Mouse (Mus musculus) myocyte (in vitro differentiated cells): ENCODE results near the gene Tet3. TPM values are rescaled to one million over a fixed set of nuclear protein-coding genes. Genes with fewer than 3 reads are reported as not detected.

Source experiments
- H3K27me3 ChIP-seq: one replicate; pipeline ENCODE4 v1.6.1; 2011; ENCODE audit not compliant: control insufficient read depth, insufficient read depth, insufficient read length
- H3K36me3 ChIP-seq: one replicate; pipeline ENCODE4 v1.6.1; 2011; ENCODE audit not compliant: control insufficient read depth, insufficient read depth
- H3K4me2 ChIP-seq: one replicate; pipeline ENCODE4 v1.6.1; 2011; ENCODE audit warnings: low read depth, control low read depth
- H3K4me3 ChIP-seq: one replicate; pipeline ENCODE4 v1.5.1; 2011; ENCODE audit warnings: mild to moderate bottlenecking, control low read depth, moderate library complexity
- H3K79me2 ChIP-seq: one replicate; pipeline ENCODE4 v1.6.1; 2011; ENCODE audit not compliant: control insufficient read depth, insufficient read depth
- H3ac ChIP-seq: one replicate; pipeline ENCODE4 v1.6.1; 2011; ENCODE audit not compliant: control insufficient read depth, insufficient read length
- CEBPB ChIP-seq: IDR thresholded peaks from 2 replicates; pipeline ENCODE4 v1.6.1; 2011; ENCODE audit warnings: mild to moderate bottlenecking, moderate library complexity; ENCODE audit not compliant: poor library complexity, insufficient read depth, severe bottlenecking
- E2F4 ChIP-seq: IDR thresholded peaks from one replicate; pipeline ENCODE4 v1.6.1; 2011; ENCODE audit warnings: mild to moderate bottlenecking, control low read depth, moderate library complexity; ENCODE audit not compliant: insufficient read depth
- MAX ChIP-seq: IDR thresholded peaks from one replicate; pipeline ENCODE4 v1.6.1; 2011; ENCODE audit warnings: low read depth, mild to moderate bottlenecking, control low read depth
- MYOD1 ChIP-seq, 3 experiments: IDR thresholded peaks; one replicate each; pipeline ENCODE4 v1.6.1; 2011; ENCODE audit warnings: control low read depth in 2 of 3, low read depth in 2 of 3, mild to moderate bottlenecking in 2 of 3, moderate library complexity in 1 of 3; ENCODE audit not compliant: insufficient read length in 2 of 3, control insufficient read depth in 1 of 3
- MYOG ChIP-seq, 3 experiments: IDR thresholded peaks; one replicate each; pipeline ENCODE4 v1.6.1; 2011; ENCODE audit warnings: control low read depth in 2 of 3, low read depth in 2 of 3, mild to moderate bottlenecking in 2 of 3; ENCODE audit not compliant: insufficient read length in 2 of 3, control insufficient read depth in 1 of 3, insufficient read depth in 1 of 3
- POLR2A ChIP-seq: IDR thresholded peaks from one replicate; pipeline ENCODE4 v1.6.1; 2011; ENCODE audit warnings: low read depth, mild to moderate bottlenecking, control low read depth, moderate library complexity; ENCODE audit not compliant: insufficient read length
- POLR2AphosphoS2 ChIP-seq: IDR thresholded peaks from one replicate; pipeline ENCODE4 v1.6.1; 2011; ENCODE audit warnings: low read depth, control low read depth; ENCODE audit not compliant: insufficient read length
- REST ChIP-seq: IDR thresholded peaks from one replicate; pipeline ENCODE4 v1.6.1; 2011; ENCODE audit warnings: mild to moderate bottlenecking, control low read depth, moderate library complexity; ENCODE audit not compliant: insufficient read depth, insufficient read length
- SRF ChIP-seq: IDR thresholded peaks from one replicate; pipeline ENCODE4 v1.6.1; 2011; ENCODE audit warnings: low read depth; ENCODE audit not compliant: control insufficient read depth, insufficient read length
- TCF12 ChIP-seq: IDR thresholded peaks from one replicate; pipeline ENCODE4 v1.6.1; 2011; ENCODE audit warnings: mild to moderate bottlenecking, control low read depth; ENCODE audit not compliant: poor library complexity, insufficient read depth, severe bottlenecking
- TCF3 ChIP-seq: IDR thresholded peaks from one replicate; pipeline ENCODE4 v1.6.1; 2011; ENCODE audit warnings: low read depth, control low read depth; ENCODE audit not compliant: insufficient read length
- USF1 ChIP-seq: IDR thresholded peaks from one replicate; pipeline ENCODE4 v1.6.1; 2011; ENCODE audit warnings: low read depth, mild to moderate bottlenecking, control low read depth, moderate library complexity
- polyA plus RNA-seq: library from polyadenylated mRNA; unstranded; fragments of >200 nt; fragmentation: generic; extraction: Trizol; gene quantifications from one replicate; pipeline ENCODE4 v1.2.1, GENCODE M21; 2012; ENCODE audit warnings: missing spikeins

Tet3 gene
- polyA plus RNA-seq, 1 experiment, result 11.4 TPM

DNA sequence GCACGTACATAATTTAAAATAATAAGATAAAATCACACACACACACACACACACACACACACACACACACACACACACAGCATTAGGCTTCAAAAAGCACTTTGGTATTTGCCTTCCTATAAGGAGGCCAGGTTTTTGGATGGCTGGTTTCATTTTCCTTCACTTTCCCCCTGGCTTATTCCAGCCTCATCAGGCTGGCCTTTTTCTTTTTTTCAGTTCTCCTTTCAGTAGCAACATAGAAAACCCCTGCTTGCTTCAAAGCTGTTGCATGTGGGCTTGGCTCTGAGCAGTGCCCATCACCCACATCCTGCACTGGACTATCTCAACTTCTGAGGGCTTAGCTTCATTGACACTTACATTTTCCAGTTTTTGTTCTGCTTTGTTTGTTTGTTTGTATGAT is 137.0 kb downstream of the Tet3 start:
- TF ChIP-seq POLR2AphosphoS2 (no peak), SRF (no peak), E2F4 (no peak), REST (no peak), POLR2A (no peak), MYOG (IDR thresholded peaks at IDR 0.05; ENCODE audit: control insufficient read depth in 1 of 3, insufficient read depth in 1 of 3, insufficient read length in 2 of 3, low read depth in 2 of 3) (no peak), USF1 (no peak), TCF3 (no peak), CEBPB (no peak), MAX (no peak), MYOD1 (IDR thresholded peaks at IDR 0.05; ENCODE audit: control insufficient read depth in 1 of 3, insufficient read length in 2 of 3, low read depth in 2 of 3) (no peak), TCF12 (no peak)
- no peaks in the 10 kb centered on the region for H3K27me3 ChIP-seq

DNA sequence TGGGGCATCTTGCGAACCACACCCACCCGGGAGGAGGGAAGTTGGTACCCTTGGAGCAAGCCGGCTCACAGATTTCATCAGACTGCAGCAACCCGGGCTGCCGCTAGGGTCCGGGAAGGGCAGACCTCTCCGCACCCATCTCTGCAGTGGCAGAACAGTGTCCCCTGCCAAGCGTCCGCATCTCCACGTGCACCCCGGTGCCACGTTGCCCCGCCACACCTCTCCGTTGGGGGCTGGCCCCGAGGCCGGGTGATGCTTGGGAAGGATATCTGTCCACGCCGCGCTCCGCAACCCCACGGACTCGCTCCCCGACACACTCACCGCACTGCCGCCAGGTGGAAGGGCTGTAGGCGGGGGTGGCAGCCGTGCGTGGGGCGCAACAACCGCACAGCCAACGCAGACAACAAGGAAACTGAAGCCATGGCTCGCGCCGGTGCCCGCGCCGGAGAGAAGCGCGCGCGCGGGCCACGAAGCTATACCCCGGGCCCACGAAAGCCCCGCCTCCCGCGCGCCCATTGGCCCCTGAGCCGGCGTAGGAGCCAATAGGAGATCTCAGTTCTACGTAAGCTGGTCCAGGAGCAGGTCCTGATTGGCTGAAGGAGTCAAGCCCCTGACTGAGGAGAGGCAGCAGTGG is 141.7 kb downstream of the Tet3 start:
- peak in 1 of 3 experiments; percentile 52 for TF ChIP-seq MYOD1 (IDR thresholded peaks at IDR 0.05; ENCODE audit: control insufficient read depth in 1 of 3, insufficient read length in 2 of 3, low read depth in 2 of 3)
- TF ChIP-seq E2F4, result no peak
- peak; percentile 74 for TF ChIP-seq CEBPB
- TF ChIP-seq MAX, result peak; percentile 83
- peak; percentile 85 for TF ChIP-seq POLR2A
- peak; percentile 94 for TF ChIP-seq POLR2AphosphoS2
- no peak for TF ChIP-seq MYOG (IDR thresholded peaks at IDR 0.05; ENCODE audit: control insufficient read depth in 1 of 3, insufficient read depth in 1 of 3, insufficient read length in 2 of 3, low read depth in 2 of 3)
- no peak for TF ChIP-seq REST
- no peak for TF ChIP-seq TCF12
- no peak for TF ChIP-seq SRF
- TF ChIP-seq USF1, result no peak
- no peak for TF ChIP-seq TCF3
- Histone ChIP-seq H3K4me2 (peak overlapping the region; percentile 64), H3K36me3 (peaks cover 17% of the 10 kb centered on the region), H3ac (peak overlapping the region; percentile 58), H3K4me3 (peak overlapping the region; percentile 76), H3K27me3 (no peaks in the 10 kb centered on the region), H3K79me2 (peaks cover 47% of the 10 kb centered on the region)

More for the DNA sequence above, 137.0 kb downstream of the Tet3 start:
- no peaks in the 10 kb centered on the region for H3K36me3 ChIP-seq
- H3K4me3 ChIP-seq, result no peak overlapping the region
- H3ac ChIP-seq, result no peak overlapping the region
- peaks cover 7% of the 10 kb centered on the region for H3K79me2 ChIP-seq
- no peak overlapping the region for H3K4me2 ChIP-seq

DNA sequence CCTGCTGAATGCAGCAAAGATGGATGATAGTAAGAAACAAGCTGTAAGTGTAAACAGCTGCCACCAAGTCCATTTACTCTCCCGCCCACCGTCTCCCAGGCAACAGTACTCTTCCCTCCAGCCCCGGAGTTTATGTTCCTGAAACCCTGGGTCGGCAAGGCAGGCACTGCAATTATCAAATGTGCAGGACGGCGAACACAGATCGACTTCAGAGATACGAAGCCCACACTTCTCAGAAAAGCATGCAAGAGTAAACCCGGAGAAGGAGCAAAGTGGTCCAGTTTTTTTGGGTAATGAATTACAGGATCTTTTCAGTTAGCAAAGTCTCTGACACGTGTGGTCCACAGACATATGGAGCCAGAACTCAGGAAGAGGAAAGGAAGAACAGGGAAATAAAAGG is 142.9 kb downstream of the Tet3 start:
- peak overlapping the region; percentile 81 for H3K4me2 ChIP-seq
- H3K36me3 ChIP-seq, result peaks cover 29% of the 10 kb centered on the region
- H3K27me3 ChIP-seq, result no peaks in the 10 kb centered on the region
- peak in 1 of 3 experiments; percentile 31 for TF ChIP-seq MYOG (IDR thresholded peaks at IDR 0.05; ENCODE audit: control insufficient read depth in 1 of 3, insufficient read depth in 1 of 3, insufficient read length in 2 of 3, low read depth in 2 of 3)
- TF ChIP-seq MAX, result no peak
- TF ChIP-seq REST, result no peak
- peak; percentile 35 for TF ChIP-seq POLR2A
- TF ChIP-seq MYOD1 (IDR thresholded peaks at IDR 0.05; ENCODE audit: control insufficient read depth in 1 of 3, insufficient read length in 2 of 3, low read depth in 2 of 3), result peak in 1 of 3 experiments; percentile 49
- peak overlapping the region; percentile 76 for H3K4me3 ChIP-seq
- no peak overlapping the region for H3ac ChIP-seq
- peaks cover 49% of the 10 kb centered on the region for H3K79me2 ChIP-seq

DNA sequence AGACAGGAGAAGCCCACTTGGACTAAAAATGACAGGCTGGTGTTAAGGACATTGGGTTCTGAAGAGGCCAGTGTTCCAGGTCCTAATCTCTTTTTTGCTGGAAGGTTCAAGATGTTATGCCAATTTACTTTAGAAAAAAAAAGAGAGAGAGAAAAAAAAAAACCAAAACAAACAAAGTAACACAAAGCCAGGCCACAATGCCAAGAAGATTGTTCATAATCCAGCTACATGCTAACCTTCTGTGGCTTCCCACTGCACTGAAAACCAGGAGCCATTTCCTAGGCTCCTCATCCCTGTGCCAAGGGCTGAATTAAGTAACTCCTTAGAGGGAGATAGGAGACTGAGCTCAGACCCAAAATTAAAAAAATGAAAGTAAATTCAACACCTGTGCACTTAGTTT is 143.6 kb downstream of the Tet3 start:
- Histone ChIP-seq H3K27me3 (no peaks in the 10 kb centered on the region), H3K79me2 (peaks cover 49% of the 10 kb centered on the region), H3K36me3 (peaks cover 35% of the 10 kb centered on the region), H3ac (no peak overlapping the region), H3K4me2 (peak overlapping the region; percentile 81), H3K4me3 (peak overlapping the region; percentile 76)
- no peak for TF ChIP-seq SRF

DNA sequence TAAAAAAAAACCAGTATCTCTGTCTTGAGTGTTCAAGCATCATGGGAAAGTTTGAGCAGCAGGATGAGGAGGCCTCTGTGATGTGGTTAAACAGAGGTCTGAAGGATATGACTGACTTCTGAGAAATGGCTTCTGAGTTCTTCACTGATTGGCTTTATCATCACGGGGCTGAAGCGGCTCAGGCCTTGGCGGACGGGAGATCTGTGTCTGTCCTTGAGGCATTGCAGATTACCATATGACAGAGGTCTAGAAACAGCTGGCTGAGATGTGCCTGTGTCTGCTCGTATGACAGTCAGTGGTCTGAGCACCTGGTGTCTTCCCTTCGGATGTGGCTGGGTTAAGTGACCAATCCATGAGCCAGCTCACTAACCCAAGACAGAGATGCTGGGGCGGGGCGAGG is 146.4 kb downstream of the Tet3 start:
- Histone ChIP-seq H3K4me3 (no peak overlapping the region), H3ac (no peak overlapping the region), H3K36me3 (peaks cover 63% of the 10 kb centered on the region), H3K79me2 (peaks cover 49% of the 10 kb centered on the region), H3K4me2 (no peak overlapping the region), H3K27me3 (no peaks in the 10 kb centered on the region)
- no peak for TF ChIP-seq MAX
- TF ChIP-seq TCF12, result no peak
- no peak for TF ChIP-seq TCF3
- TF ChIP-seq USF1, result no peak
- no peak for TF ChIP-seq E2F4
- peak in 2 of 3 experiments; percentile 13 to 26 for TF ChIP-seq MYOD1 (IDR thresholded peaks at IDR 0.05; ENCODE audit: control insufficient read depth in 1 of 3, insufficient read length in 2 of 3, low read depth in 2 of 3)
- TF ChIP-seq CEBPB, result no peak

Other genes with a start within 250 kb of the Tet3 start
- gene Slc4a5, start 239.3 kb downstream of the Tet3 start, polyA plus RNA-seq, result 0.02 TPM
- gene Mthfd2, start 133.2 kb downstream of the Tet3 start, polyA plus RNA-seq, result 260 TPM
- gene Mob1a, start 133.1 kb downstream of the Tet3 start, polyA plus RNA-seq, result 22.8 TPM
- gene Bola3, start 109.9 kb downstream of the Tet3 start, polyA plus RNA-seq, result 104 TPM
- 28.6 TPM for gene Dguok, start 47.9 kb upstream of the Tet3 start, polyA plus RNA-seq
- 80.1 TPM for gene Actg2, start 77.2 kb upstream of the Tet3 start, polyA plus RNA-seq
- 8.8 TPM for gene Stambp, start 113.6 kb upstream of the Tet3 start, polyA plus RNA-seq
- gene Clec4f, start 197.1 kb upstream of the Tet3 start, polyA plus RNA-seq, result not detected
- not detected for gene Cd207, start 218.8 kb upstream of the Tet3 start, polyA plus RNA-seq